Mouse (Mus musculus): ENCODE measurements around the gene Abraxas2. TPM values are rescaled to one million over a fixed set of nuclear protein-coding genes. Genes with fewer than 3 reads are reported as not detected.
A peak's percentile ranks its signal among the peaks of the same experiment; 100 is the strongest.

Gene Abraxas2
- polyA plus RNA-seq, 1 experiment = 24.0 TPM

DNA sequence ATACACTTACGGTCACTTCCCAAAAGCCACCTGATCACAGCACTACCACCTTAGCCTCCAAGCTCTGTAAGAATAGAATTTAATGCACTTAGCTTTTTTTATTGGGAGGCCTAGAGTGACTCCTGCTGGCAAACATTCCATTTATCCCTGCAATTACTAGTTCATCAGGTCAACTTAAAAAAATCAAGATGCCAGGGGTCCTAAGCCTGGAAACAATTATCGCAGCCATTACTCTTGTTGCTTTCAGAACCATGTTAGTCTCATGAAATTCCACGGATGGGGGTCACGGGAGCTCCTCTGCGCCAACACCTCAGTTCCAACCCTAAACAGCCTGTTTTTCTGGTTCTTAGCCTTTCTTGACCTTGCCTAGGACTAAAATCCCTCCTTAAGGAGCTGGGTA lies 43.9 kb upstream of the Abraxas2 start:
- Histone ChIP-seq H3K4me3 (ENCODE audit: insufficient read depth, low read length) (no peak overlapping the region), H3K27ac (ENCODE audit: insufficient read depth, low read length) (no peak overlapping the region), H3K4me1 (ENCODE audit: control insufficient read depth, insufficient read depth, low read length) (peaks cover 2% of the 10 kb centered on the region; the same call in 1 of the 2 replicates)
- TF ChIP-seq POLR2A (IDR thresholded peaks at IDR 0.05; ENCODE audit: extremely low read depth, insufficient read depth, low read length) (no peak), CTCF (IDR thresholded peaks at IDR 0.05; ENCODE audit: extremely low read depth, insufficient read depth, low read length) (no peak)

- TF ChIP-seq POLR2A (IDR thresholded peaks at IDR 0.05; ENCODE audit: extremely low read depth, insufficient read depth, low read length) (no peak), CTCF (IDR thresholded peaks at IDR 0.05; ENCODE audit: extremely low read depth, insufficient read depth, low read length) (no peak)
- H3K4me3 ChIP-seq (ENCODE audit: insufficient read depth, low read length) = no peak overlapping the region
These were observed 42.5 kb upstream of the Abraxas2 start for GRCm38 (mm10) chr7:132816528-132816927.

GRCm38 (mm10) chr7:132817056-132817455 lies 42.0 kb upstream of the Abraxas2 start:
- TF ChIP-seq CTCF (IDR thresholded peaks at IDR 0.05; ENCODE audit: extremely low read depth, insufficient read depth, low read length) (no peak), POLR2A (IDR thresholded peaks at IDR 0.05; ENCODE audit: extremely low read depth, insufficient read depth, low read length) (no peak)
- no peak overlapping the region for H3K4me3 ChIP-seq (ENCODE audit: insufficient read depth, low read length)
- no peaks in the 10 kb centered on the region; the same call in 1 of the 2 replicates for H3K4me1 ChIP-seq (ENCODE audit: control insufficient read depth, insufficient read depth, low read length)
- no peak overlapping the region for H3K27ac ChIP-seq (ENCODE audit: insufficient read depth, low read length)

More at GRCm38 (mm10) chr7:132816528-132816927, 42.5 kb upstream of the Abraxas2 start:
- Histone ChIP-seq H3K4me1 (ENCODE audit: control insufficient read depth, insufficient read depth, low read length) (no peaks in the 10 kb centered on the region; the same call in 1 of the 2 replicates), H3K27ac (ENCODE audit: insufficient read depth, low read length) (no peak overlapping the region)

- Histone ChIP-seq H3K27ac (ENCODE audit: insufficient read depth, low read length) (no peak overlapping the region), H3K4me1 (ENCODE audit: control insufficient read depth, insufficient read depth, low read length) (peaks cover 5% of the 10 kb centered on the region; the same call in 1 of the 2 replicates), H3K4me3 (ENCODE audit: insufficient read depth, low read length) (no peak overlapping the region)
- TF ChIP-seq CTCF (IDR thresholded peaks at IDR 0.05; ENCODE audit: extremely low read depth, insufficient read depth, low read length) (no peak), POLR2A (IDR thresholded peaks at IDR 0.05; ENCODE audit: extremely low read depth, insufficient read depth, low read length) (no peak)
These were observed 38.3 kb upstream of the Abraxas2 start for GRCm38 (mm10) chr7:132820692-132821091.

GRCm38 (mm10) chr7:132823832-132824231 lies 35.2 kb upstream of the Abraxas2 start:
- no peak for TF ChIP-seq CTCF (IDR thresholded peaks at IDR 0.05; ENCODE audit: extremely low read depth, insufficient read depth, low read length)
- TF ChIP-seq POLR2A (IDR thresholded peaks at IDR 0.05; ENCODE audit: extremely low read depth, insufficient read depth, low read length) = no peak
- peaks cover 5% of the 10 kb centered on the region; the same call in 1 of the 2 replicates for H3K4me1 ChIP-seq (ENCODE audit: control insufficient read depth, insufficient read depth, low read length)
- no peak overlapping the region for H3K27ac ChIP-seq (ENCODE audit: insufficient read depth, low read length)
- H3K4me3 ChIP-seq (ENCODE audit: insufficient read depth, low read length) = no peak overlapping the region

DNA sequence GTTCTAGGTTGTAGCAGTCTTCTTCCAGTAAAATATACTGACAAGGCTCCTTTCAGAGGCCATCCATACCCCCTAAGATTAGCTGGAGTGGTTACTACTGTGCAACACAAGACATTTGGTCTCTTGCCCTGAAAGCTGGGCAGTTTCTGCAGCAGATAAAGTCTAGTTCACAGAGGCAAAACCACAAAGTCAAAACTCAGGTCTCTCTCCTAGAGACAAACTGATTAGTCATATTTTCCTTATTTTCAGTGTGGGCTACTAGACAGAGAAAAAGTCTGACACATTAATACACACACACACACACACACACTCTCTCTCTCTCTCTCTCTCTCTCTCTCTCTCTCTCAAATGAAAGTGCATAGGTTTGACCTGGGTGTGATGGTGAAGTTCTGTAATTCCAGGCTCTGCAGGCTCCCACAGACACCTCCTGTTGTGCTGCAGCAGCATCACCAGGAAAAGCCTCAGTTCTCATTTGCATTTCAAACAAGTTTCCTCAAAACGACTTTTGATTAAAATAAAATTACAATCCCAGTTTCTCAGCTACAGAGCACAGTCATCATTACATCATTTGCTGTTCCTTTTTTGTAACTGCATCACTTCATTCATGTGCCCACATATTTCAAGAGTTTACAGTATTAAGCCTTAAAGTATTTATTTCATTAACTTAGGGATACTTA lies 34.5 kb upstream of the Abraxas2 start:
- Histone ChIP-seq H3K27ac (ENCODE audit: insufficient read depth, low read length) (peak overlapping the region; percentile 46; the same call in 1 of the 2 replicates), H3K4me3 (ENCODE audit: insufficient read depth, low read length) (no peak overlapping the region), H3K4me1 (ENCODE audit: control insufficient read depth, insufficient read depth, low read length) (peaks cover 5% of the 10 kb centered on the region; the same call in 1 of the 2 replicates)
- TF ChIP-seq CTCF (IDR thresholded peaks at IDR 0.05; ENCODE audit: extremely low read depth, insufficient read depth, low read length) = no peak
- TF ChIP-seq POLR2A (IDR thresholded peaks at IDR 0.05; ENCODE audit: extremely low read depth, insufficient read depth, low read length) = no peak

- no peak overlapping the region for H3K27ac ChIP-seq (ENCODE audit: insufficient read depth, low read length)
- TF ChIP-seq POLR2A (IDR thresholded peaks at IDR 0.05; ENCODE audit: extremely low read depth, insufficient read depth, low read length) (no peak), CTCF (IDR thresholded peaks at IDR 0.05; ENCODE audit: extremely low read depth, insufficient read depth, low read length) (no peak)
- no peaks in the 10 kb centered on the region for H3K4me1 ChIP-seq (ENCODE audit: control insufficient read depth, insufficient read depth, low read length)
- no peak overlapping the region for H3K4me3 ChIP-seq (ENCODE audit: insufficient read depth, low read length)
These were observed 28.1 kb upstream of the Abraxas2 start for GRCm38 (mm10) chr7:132830955-132831354.

DNA sequence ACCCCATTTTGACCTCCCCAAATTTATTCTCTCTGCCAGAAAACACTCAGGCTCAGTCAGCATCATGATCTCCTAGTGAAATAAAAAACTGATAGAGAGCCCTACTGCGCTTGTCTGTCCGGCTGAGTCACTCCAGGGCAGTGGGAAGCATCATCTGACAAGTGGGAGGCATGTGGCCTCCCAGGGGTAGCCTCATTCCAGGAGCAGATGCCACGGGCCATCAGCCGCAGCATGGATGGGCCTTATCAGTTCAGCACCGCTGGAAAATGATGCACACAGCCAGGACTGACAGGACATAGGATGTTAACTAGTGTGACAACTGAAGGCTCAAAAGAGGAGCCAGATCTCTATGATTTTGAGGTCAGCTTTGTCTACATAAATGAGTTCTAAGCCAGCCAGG lies 17.7 kb upstream of the Abraxas2 start:
- no peak overlapping the region for H3K27ac ChIP-seq (ENCODE audit: insufficient read depth, low read length)
- no peaks in the 10 kb centered on the region for H3K4me1 ChIP-seq (ENCODE audit: control insufficient read depth, insufficient read depth, low read length)
- TF ChIP-seq CTCF (IDR thresholded peaks at IDR 0.05; ENCODE audit: extremely low read depth, insufficient read depth, low read length) (no peak), POLR2A (IDR thresholded peaks at IDR 0.05; ENCODE audit: extremely low read depth, insufficient read depth, low read length) (no peak)
- no peak overlapping the region for H3K4me3 ChIP-seq (ENCODE audit: insufficient read depth, low read length)

- no peak for TF ChIP-seq CTCF (IDR thresholded peaks at IDR 0.05; ENCODE audit: extremely low read depth, insufficient read depth, low read length)
- no peak for TF ChIP-seq POLR2A (IDR thresholded peaks at IDR 0.05; ENCODE audit: extremely low read depth, insufficient read depth, low read length)
- Histone ChIP-seq H3K27ac (ENCODE audit: insufficient read depth, low read length) (no peak overlapping the region), H3K4me1 (ENCODE audit: control insufficient read depth, insufficient read depth, low read length) (no peaks in the 10 kb centered on the region), H3K4me3 (ENCODE audit: insufficient read depth, low read length) (no peak overlapping the region)
These were observed 16.6 kb upstream of the Abraxas2 start for GRCm38 (mm10) chr7:132842455-132842854.

- Histone ChIP-seq H3K4me3 (ENCODE audit: insufficient read depth, low read length) (no peak overlapping the region), H3K27ac (ENCODE audit: insufficient read depth, low read length) (no peak overlapping the region), H3K4me1 (ENCODE audit: control insufficient read depth, insufficient read depth, low read length) (no peaks in the 10 kb centered on the region)
- TF ChIP-seq POLR2A (IDR thresholded peaks at IDR 0.05; ENCODE audit: extremely low read depth, insufficient read depth, low read length) (no peak), CTCF (IDR thresholded peaks at IDR 0.05; ENCODE audit: extremely low read depth, insufficient read depth, low read length) (no peak)
These were observed 15.9 kb upstream of the Abraxas2 start for GRCm38 (mm10) chr7:132843152-132843551.
